Mouse (Mus musculus): ENCODE results near the gene P3h3.

DNA sequence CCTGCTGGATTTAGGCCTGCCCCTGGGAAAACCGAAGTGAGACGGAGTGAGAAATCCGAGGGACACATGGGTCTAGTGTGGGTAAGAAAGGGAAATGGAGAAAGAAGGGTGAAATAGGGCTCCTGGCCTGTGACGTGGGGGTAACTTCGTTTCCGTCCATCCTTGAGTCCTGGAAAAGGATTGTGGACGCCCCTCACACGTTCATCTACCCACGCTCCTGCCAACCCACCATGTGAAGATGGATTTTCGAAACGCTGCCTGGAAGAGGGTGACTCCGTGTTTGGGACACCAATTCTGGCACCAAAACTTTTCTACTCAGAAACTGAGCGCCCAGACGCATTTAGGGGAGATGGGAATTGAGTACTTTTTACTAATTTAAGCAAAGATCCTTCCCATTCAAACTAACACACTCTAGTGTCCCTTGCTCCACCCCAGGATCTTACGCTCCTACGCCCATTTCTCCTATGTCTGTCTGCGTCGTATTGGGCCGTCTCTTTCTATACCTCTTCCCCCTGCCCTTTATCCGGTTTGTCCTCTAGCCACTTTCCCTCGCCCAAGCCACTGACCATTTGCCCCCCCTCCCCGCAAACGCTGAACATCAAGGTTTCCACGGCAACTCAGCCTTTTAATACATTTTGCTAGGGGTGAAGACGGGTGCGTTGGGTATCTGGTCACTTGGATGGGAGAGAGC lies 433 bp upstream of the P3h3 start:
- TF ChIP-seq CTCF (IDR thresholded peaks at IDR 0.05; ENCODE audit: extremely low read depth, insufficient read length, insufficient replicate concordance, low read depth, low read length): no peak
- no peak for TF ChIP-seq POLR2A (IDR thresholded peaks at IDR 0.05; ENCODE audit: low read depth, low read length)
